17 mouse cellular contexts compared by ENCODE assay signal in genomic region chr7:122768292-122769020, GRCm38 (mm10).
A peak's percentile ranks its signal among the peaks of the same experiment; 100 is the strongest.
DNase-seq lines count a peak whose midpoint lies in the region.
"Had no signal": no experiment of that assay in that cellular context is flagged by ENCODE, and none has a peak within 500 bp of the region (broad histone marks: within the 10 kb centered on the region; RNA-seq: fewer than 3 reads in every experiment).

No protein-coding gene starts in this region.

- peak; percentile 10 for DNase-seq in embryo, embryonic 10 days (ENCODE audit: low spot score)
- no peak for DNase-seq in embryo, embryonic 9.5 days (ENCODE audit: extremely low spot score)
- DNase-seq in left cerebral cortex, postnatal 36 days (ENCODE audit: low spot score in 2 of 2): peak; percentile 18 to 41
- no peak for DNase-seq in left cerebral cortex, adult 9 months (ENCODE audit: low spot score in 2 of 2)
- peak; percentile 28 for DNase-seq in right cerebral cortex, postnatal 25 days
- no peak for DNase-seq in right cerebral cortex, postnatal 10 days (ENCODE audit: low spot score in 2 of 2)
- DNase-seq in yolk sac, embryonic 10.5 days (ENCODE audit: low spot score): peak; percentile 2
- no peak for DNase-seq in spleen, postnatal 36 days (ENCODE audit: low spot score in 2 of 2)
- DNase-seq: adrenal gland, postnatal 10 days; B cell, adult 2 months; cerebellum, adult 11 months; cerebellum, adult 9-10 months; cerebellum, postnatal 25 days; forebrain, postnatal 0 days; gastrocnemius, postnatal 36 days; heart, adult 18-20 months; heart, postnatal 10 days had no signal

- intact Hi-C loops in left cerebral cortex, postnatal 36 days (cut with DNase I): no loop called here

Comparison
In these comparisons a context has a peak if more than half of its experiments do, and no peak if none do; other contexts are left out.
1. DNase-seq: peak in embryo, embryonic 10 days (single experiment), left cerebral cortex, postnatal 36 days (2 of 2), right cerebral cortex, postnatal 25 days (single experiment) and yolk sac, embryonic 10.5 days (single experiment); none in embryo, embryonic 9.5 days (single experiment), left cerebral cortex, adult 9 months (0 of 2), right cerebral cortex, postnatal 10 days (0 of 2) and spleen, postnatal 36 days (0 of 2).